Mouse (Mus musculus): ENCODE results near the gene 3110009E18Rik. TPM values are rescaled to one million over a fixed set of nuclear protein-coding genes. Genes with fewer than 3 reads are reported as not detected.

3110009E18Rik gene
- polyA plus RNA-seq (2012; rRNA removed): 1.9 and 3.5 TPM in 2 replicates
- polyA plus RNA-seq (2014; fragmentation: Nextera tagmentation; extraction: Ambion mirVana): 9.6 and 10.4 TPM in 2 replicates

- peak within 1 kb of the TSS; percentile 76 for H3K27ac ChIP-seq
- TF ChIP-seq EP300 (IDR thresholded peaks at IDR 0.05; ENCODE audit: low read depth) (no peak), CTCF (IDR thresholded peaks at IDR 0.05; ENCODE audit: low read depth) (no peak; the same call in 1 of the 2 replicates)
- no peaks in the 10 kb centered on the region for H3K27me3 ChIP-seq (ENCODE audit: control insufficient read depth, insufficient read depth, low read length)
- peaks cover 4 to 19% of the 10 kb centered on the region in 2 experiments for H3K4me1 ChIP-seq (replicated peaks; ENCODE audit: control insufficient read depth in 2 of 2, insufficient read depth in 2 of 2, low read length in 1 of 2)
- WGBS (ENCODE audit: insufficient replicate concordance): 1% methylated on average over 52 of the region's 52 CpGs
- peaks cover 5% of the 10 kb centered on the region for H3K36me3 ChIP-seq (replicated peaks; ENCODE audit: control insufficient read depth, insufficient read depth, low read depth)
- peak within 1 kb of the TSS; percentile 81 to 86 for H3K4me3 ChIP-seq (ENCODE audit: insufficient read depth in 1 of 2, low read depth in 2 of 2, low read length in 2 of 2)
- peak within 1 kb of the TSS; percentile 76 for H3K9ac ChIP-seq (replicated peaks)
- peak within 1 kb of the TSS; percentile 98 for H3K4me2 ChIP-seq (ENCODE audit: low read depth)
- ATAC-seq (ENCODE audit: insufficient read depth) (peak; percentile 89), DNase-seq (ENCODE audit: low read depth in 3 of 3, low spot score in 3 of 3) (peak; percentile 93 to 96 (median 94))
- H3K9me3 ChIP-seq (ENCODE audit: control insufficient read depth, low read length): no peaks in the 10 kb centered on the region
These were observed at the start of gene 3110009E18Rik, which contains the start of gene Dbi for GRCm38 (mm10) chr1:120120969-120121811. 3110009E18Rik (plus strand) TSS chr1:120121187. Dbi (minus strand) TSS chr1:120121078.

DNA sequence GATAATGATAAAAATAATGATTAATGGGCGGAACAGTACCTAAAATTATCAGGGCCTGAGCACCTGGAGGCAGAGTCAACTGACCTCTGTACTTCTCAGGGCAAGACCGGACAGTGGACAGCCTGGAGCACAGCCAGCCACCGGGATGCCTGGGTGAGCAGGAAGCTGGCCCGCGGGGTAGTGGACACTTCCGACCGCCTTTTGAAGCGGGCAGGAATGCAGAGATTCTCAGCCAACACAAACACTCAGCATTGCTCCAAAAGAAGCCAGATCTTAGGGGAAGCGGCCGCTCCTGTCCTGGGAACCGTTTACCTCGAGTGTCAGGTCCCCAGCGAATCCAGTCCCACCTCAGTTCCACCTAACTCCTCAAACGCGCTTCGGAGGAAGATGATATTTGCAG, 48.1 kb upstream of the 3110009E18Rik start:
- ATAC-seq (ENCODE audit: insufficient read depth): peak; percentile 29; the same call in 1 of the 2 replicates
- Histone ChIP-seq H3K9me3 (ENCODE audit: control insufficient read depth, low read length) (no peaks in the 10 kb centered on the region), H3K27me3 (ENCODE audit: control insufficient read depth, insufficient read depth, low read length) (peaks cover 6% of the 10 kb centered on the region), H3K4me1 (replicated peaks; ENCODE audit: control insufficient read depth in 2 of 2, insufficient read depth in 2 of 2, low read length in 1 of 2) (peaks cover 0 to 8% of the 10 kb centered on the region in 2 experiments; a peak in 2 of 4 replicates), H3K36me3 (replicated peaks; ENCODE audit: control insufficient read depth, insufficient read depth, low read depth) (no peaks in the 10 kb centered on the region), H3K4me2 (ENCODE audit: low read depth) (peak overlapping the region; percentile 54), H3K9ac (replicated peaks) (peak overlapping the region; percentile 23), H3K27ac (no peak overlapping the region; the same call in 1 of the 2 replicates), H3K4me3 (ENCODE audit: insufficient read depth in 1 of 2, low read depth in 2 of 2, low read length in 2 of 2) (peak overlapping the region; percentile 26 to 44)
- TF ChIP-seq CTCF (IDR thresholded peaks at IDR 0.05; ENCODE audit: low read depth) (no peak), EP300 (IDR thresholded peaks at IDR 0.05; ENCODE audit: low read depth) (no peak)
- WGBS (ENCODE audit: insufficient replicate concordance): 8% methylated on average over 16 of the region's 16 CpGs
- DNase-seq (ENCODE audit: low read depth in 3 of 3, low spot score in 3 of 3): no peak

GRCm38 (mm10) chr1:120073519-120074306, 47.3 kb upstream of the 3110009E18Rik start, which contains the start of gene Tmem37:
Tmem37 (minus strand) TSS chr1:120074074.
- Histone ChIP-seq H3K4me2 (ENCODE audit: low read depth) (peak within 1 kb of the TSS; percentile 54), H3K9me3 (ENCODE audit: control insufficient read depth, low read length) (no peaks in the 10 kb centered on the region), H3K4me3 (ENCODE audit: insufficient read depth in 1 of 2, low read depth in 2 of 2, low read length in 2 of 2) (peak within 1 kb of the TSS; percentile 44 to 47), H3K27ac (no peak within 1 kb of the TSS; the same call in 1 of the 2 replicates), H3K36me3 (replicated peaks; ENCODE audit: control insufficient read depth, insufficient read depth, low read depth) (no peaks in the 10 kb centered on the region), H3K4me1 (replicated peaks; ENCODE audit: control insufficient read depth in 2 of 2, insufficient read depth in 2 of 2, low read length in 1 of 2) (peaks cover 0 to 8% of the 10 kb centered on the region in 2 experiments; a peak in 2 of 4 replicates), H3K9ac (replicated peaks) (peak within 1 kb of the TSS; percentile 23), H3K27me3 (ENCODE audit: control insufficient read depth, insufficient read depth, low read length) (peaks cover 6% of the 10 kb centered on the region)
- 2% methylated on average over 40 of the region's 40 CpGs for WGBS (ENCODE audit: insufficient replicate concordance)
- ATAC-seq (ENCODE audit: insufficient read depth) (peak; percentile 78), DNase-seq (ENCODE audit: low read depth in 3 of 3, low spot score in 3 of 3) (peak in 1 of 3 experiments; percentile 22)
- no peak for TF ChIP-seq CTCF (IDR thresholded peaks at IDR 0.05; ENCODE audit: low read depth)
- no peak for TF ChIP-seq EP300 (IDR thresholded peaks at IDR 0.05; ENCODE audit: low read depth)

- Histone ChIP-seq H3K27ac (no peak overlapping the region), H3K36me3 (replicated peaks; ENCODE audit: control insufficient read depth, insufficient read depth, low read depth) (no peaks in the 10 kb centered on the region), H3K4me3 (ENCODE audit: insufficient read depth in 1 of 2, low read depth in 2 of 2, low read length in 2 of 2) (no peak overlapping the region), H3K9me3 (ENCODE audit: control insufficient read depth, low read length) (no peaks in the 10 kb centered on the region), H3K27me3 (ENCODE audit: control insufficient read depth, insufficient read depth, low read length) (peaks cover 6% of the 10 kb centered on the region), H3K4me1 (replicated peaks; ENCODE audit: control insufficient read depth in 2 of 2, insufficient read depth in 2 of 2, low read length in 1 of 2) (peaks cover 0 to 6% of the 10 kb centered on the region in 2 experiments; a peak in 1 of 4 replicates), H3K9ac (replicated peaks) (no peak overlapping the region), H3K4me2 (ENCODE audit: low read depth) (peak overlapping the region; percentile 54)
- DNase-seq (ENCODE audit: low read depth in 3 of 3, low spot score in 3 of 3) (no peak), ATAC-seq (ENCODE audit: insufficient read depth) (no peak)
- 19% methylated on average over 4 of the region's 4 CpGs for WGBS (ENCODE audit: insufficient replicate concordance)
- TF ChIP-seq CTCF (IDR thresholded peaks at IDR 0.05; ENCODE audit: low read depth): no peak
- TF ChIP-seq EP300 (IDR thresholded peaks at IDR 0.05; ENCODE audit: low read depth): no peak
These were observed 46.7 kb upstream of the 3110009E18Rik start for GRCm38 (mm10) chr1:120074307-120074702.

Data from liver, embryonic 14.5 days (tissue).